Mouse (Mus musculus): ENCODE results near the gene Gm20661. TPM values are rescaled to one million over a fixed set of nuclear protein-coding genes. Genes with fewer than 3 reads are reported as not detected.

Gm20661 gene
- polyA plus RNA-seq, 1 experiment = not detected

DNA sequence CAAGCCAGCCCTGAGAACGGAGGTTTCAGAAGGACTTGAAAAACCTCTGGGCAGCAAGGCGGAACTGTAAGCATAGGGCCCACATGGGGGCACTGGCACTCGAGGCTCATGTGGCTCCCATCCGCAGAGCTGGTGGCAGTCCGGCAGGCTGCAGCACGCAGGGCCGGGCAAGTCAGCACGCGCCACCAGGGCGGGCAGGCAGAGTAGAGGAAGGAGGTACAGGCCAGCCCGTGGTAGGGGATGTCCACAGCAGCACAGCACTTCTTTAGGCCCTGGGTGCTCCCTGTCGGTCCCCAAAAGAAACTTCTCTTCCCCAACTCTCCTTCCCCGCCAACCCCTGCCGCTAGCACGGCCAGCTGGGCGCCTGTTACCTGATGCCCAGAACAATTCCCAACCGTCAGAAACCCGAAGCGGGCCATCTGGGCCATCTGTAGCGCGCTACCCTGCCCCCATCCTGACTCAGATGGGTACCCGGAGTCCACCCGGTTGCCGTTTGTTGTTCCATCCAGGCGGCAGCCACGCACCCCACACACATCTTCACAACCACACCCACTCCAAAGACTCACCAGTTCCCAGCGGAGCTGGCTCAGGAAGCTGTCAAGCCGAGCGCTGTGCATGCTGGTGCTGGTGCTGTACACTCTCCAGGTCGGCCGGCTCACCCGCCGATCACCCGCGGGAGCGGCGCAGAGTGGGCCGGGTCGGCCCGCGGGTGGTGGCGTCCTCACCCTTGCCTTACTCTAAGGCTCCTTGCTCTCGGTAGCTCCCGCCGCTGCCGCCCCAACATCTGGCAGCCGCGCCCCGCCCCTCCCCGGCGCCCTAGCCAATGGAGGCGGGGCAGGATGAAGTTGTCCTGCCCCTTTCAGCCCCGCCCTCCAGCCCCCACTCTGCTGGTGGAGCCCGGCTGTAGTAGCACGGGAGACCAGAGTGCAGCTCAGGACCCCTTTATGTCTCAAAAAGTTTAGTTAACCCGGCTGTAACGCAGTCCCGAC is 2.6 kb downstream of the Gm20661 start, which contains the start of gene Inka1:
Inka1 (minus strand) TSS at position 749 of the 989 bp plus-strand sequence.
- Histone ChIP-seq H3K4me3 (peak within 1 kb of the TSS; percentile 26), H3K79me2 (ENCODE audit: control insufficient read depth, insufficient read depth) (no peaks in the 10 kb centered on the region), H3K36me3 (ENCODE audit: control insufficient read depth, insufficient read depth) (no peaks in the 10 kb centered on the region), H3ac (ENCODE audit: control insufficient read depth, insufficient read length) (peak within 1 kb of the TSS; percentile 9), H3K27me3 (ENCODE audit: control insufficient read depth, insufficient read depth, insufficient read length) (no peaks in the 10 kb centered on the region), H3K4me2 (ENCODE audit: low read depth) (peak within 1 kb of the TSS; percentile 83)
- peak; percentile 61 for TF ChIP-seq POLR2A (IDR thresholded peaks at IDR 0.05; ENCODE audit: insufficient read length, low read depth)
- TF ChIP-seq SRF (IDR thresholded peaks at IDR 0.05; ENCODE audit: control insufficient read depth, insufficient read length, low read depth) = no peak

DNA sequence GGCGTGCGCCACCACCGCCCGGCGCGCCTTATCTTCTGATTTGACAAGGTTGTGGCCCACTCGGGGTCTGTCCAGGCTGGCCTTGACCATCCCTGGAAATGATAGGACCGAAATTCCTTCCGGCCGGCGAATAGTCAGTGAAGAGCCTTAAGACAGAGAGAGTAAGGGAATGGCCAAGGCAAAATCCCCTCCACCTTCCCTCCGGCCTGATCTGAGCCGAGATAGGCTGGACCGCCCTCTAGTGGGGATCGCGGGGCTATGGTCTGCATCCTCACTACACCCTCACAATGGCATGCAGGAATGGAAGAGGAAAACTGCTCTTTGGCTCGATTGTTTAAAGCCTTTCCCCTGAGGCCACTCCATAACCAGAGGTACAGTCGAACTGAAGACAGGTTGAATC is 3.5 kb downstream of the Gm20661 start:
- H3K4me2 ChIP-seq (ENCODE audit: low read depth) = peak overlapping the region; percentile 83
- H3K36me3 ChIP-seq (ENCODE audit: control insufficient read depth, insufficient read depth) = no peaks in the 10 kb centered on the region
- H3ac ChIP-seq (ENCODE audit: control insufficient read depth, insufficient read length) = no peak overlapping the region
- peak overlapping the region; percentile 26 for H3K4me3 ChIP-seq
- TF ChIP-seq POLR2AphosphoS2 (IDR thresholded peaks at IDR 0.05; ENCODE audit: insufficient read length, low read depth) (no peak), E2F4 (IDR thresholded peaks at IDR 0.05; ENCODE audit: insufficient read depth) (no peak), POLR2A (IDR thresholded peaks at IDR 0.05; ENCODE audit: insufficient read length, low read depth) (no peak), MYOG (IDR thresholded peaks at IDR 0.05; ENCODE audit: control insufficient read depth in 1 of 3, insufficient read depth in 1 of 3, insufficient read length in 2 of 3, low read depth in 2 of 3) (no peak), CEBPB (IDR thresholded peaks at IDR 0.05; ENCODE audit: insufficient read depth, poor library complexity, severe bottlenecking) (no peak), REST (IDR thresholded peaks at IDR 0.05; ENCODE audit: insufficient read depth, insufficient read length) (no peak), MAX (IDR thresholded peaks at IDR 0.05; ENCODE audit: low read depth) (no peak), TCF3 (IDR thresholded peaks at IDR 0.05; ENCODE audit: insufficient read length, low read depth) (no peak), USF1 (IDR thresholded peaks at IDR 0.05; ENCODE audit: low read depth) (no peak)
- no peaks in the 10 kb centered on the region for H3K79me2 ChIP-seq (ENCODE audit: control insufficient read depth, insufficient read depth)
- H3K27me3 ChIP-seq (ENCODE audit: control insufficient read depth, insufficient read depth, insufficient read length) = no peaks in the 10 kb centered on the region

DNA sequence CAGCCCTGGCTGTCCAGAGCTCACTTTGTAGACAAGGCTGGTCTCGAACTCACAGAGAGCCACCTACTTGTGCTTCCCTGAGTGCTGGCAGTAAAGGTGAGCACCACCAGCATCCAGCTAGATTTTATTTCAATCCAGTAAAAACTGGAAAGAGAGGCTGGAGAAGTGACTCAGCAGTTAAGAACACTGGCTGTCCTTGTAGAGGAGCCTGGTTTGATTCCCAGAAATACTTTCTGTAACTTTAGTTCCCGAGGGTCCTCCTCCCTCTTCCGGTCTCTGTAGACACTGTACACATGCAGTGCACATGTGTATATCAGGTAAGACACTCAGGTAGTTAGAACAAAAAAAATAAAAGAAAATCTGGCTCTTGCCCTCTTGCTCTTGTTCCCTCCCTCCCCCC is 5.1 kb downstream of the Gm20661 start:
- no peak for TF ChIP-seq MYOG (IDR thresholded peaks at IDR 0.05; ENCODE audit: control insufficient read depth in 1 of 3, insufficient read depth in 1 of 3, insufficient read length in 2 of 3, low read depth in 2 of 3)
- no peak for TF ChIP-seq E2F4 (IDR thresholded peaks at IDR 0.05; ENCODE audit: insufficient read depth)
- no peak for TF ChIP-seq POLR2AphosphoS2 (IDR thresholded peaks at IDR 0.05; ENCODE audit: insufficient read length, low read depth)
- TF ChIP-seq MAX (IDR thresholded peaks at IDR 0.05; ENCODE audit: low read depth) = no peak
- TF ChIP-seq SRF (IDR thresholded peaks at IDR 0.05; ENCODE audit: control insufficient read depth, insufficient read length, low read depth) = no peak
- no peak for TF ChIP-seq TCF3 (IDR thresholded peaks at IDR 0.05; ENCODE audit: insufficient read length, low read depth)
- TF ChIP-seq USF1 (IDR thresholded peaks at IDR 0.05; ENCODE audit: low read depth) = no peak
- TF ChIP-seq TCF12 (IDR thresholded peaks at IDR 0.05; ENCODE audit: insufficient read depth, poor library complexity, severe bottlenecking) = no peak
- TF ChIP-seq CEBPB (IDR thresholded peaks at IDR 0.05; ENCODE audit: insufficient read depth, poor library complexity, severe bottlenecking) = no peak
- no peak for TF ChIP-seq REST (IDR thresholded peaks at IDR 0.05; ENCODE audit: insufficient read depth, insufficient read length)
- TF ChIP-seq POLR2A (IDR thresholded peaks at IDR 0.05; ENCODE audit: insufficient read length, low read depth) = no peak
- no peaks in the 10 kb centered on the region for H3K36me3 ChIP-seq (ENCODE audit: control insufficient read depth, insufficient read depth)
- no peak overlapping the region for H3ac ChIP-seq (ENCODE audit: control insufficient read depth, insufficient read length)
- H3K79me2 ChIP-seq (ENCODE audit: control insufficient read depth, insufficient read depth) = no peaks in the 10 kb centered on the region
- H3K27me3 ChIP-seq (ENCODE audit: control insufficient read depth, insufficient read depth, insufficient read length) = peaks cover 4% of the 10 kb centered on the region
- no peak overlapping the region for H3K4me2 ChIP-seq (ENCODE audit: low read depth)
- no peak overlapping the region for H3K4me3 ChIP-seq

DNA sequence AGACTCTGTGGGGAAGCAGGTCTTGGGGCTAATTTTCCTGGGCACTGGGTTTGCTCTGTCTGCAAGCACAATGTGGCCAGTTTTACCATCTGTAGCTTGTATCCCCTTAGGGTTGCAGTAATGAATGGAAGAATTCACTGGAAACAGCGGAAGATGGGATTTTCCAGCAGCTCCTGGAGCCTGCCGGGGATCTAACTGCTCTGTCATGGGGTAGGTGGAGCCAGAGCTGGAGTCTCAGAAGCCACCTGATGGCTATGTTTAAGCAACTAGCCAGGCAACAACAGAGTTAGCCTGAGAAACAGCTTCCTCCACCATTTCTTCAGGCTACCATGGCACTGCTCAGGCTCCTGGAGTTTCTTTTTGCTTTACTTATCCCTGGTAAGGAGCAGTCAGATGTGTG is 9.3 kb downstream of the Gm20661 start, which contains the start of gene Cdhr4:
Cdhr4 (plus strand) TSS at position 301 of the 400 bp plus-strand sequence.
- Histone ChIP-seq H3ac (ENCODE audit: control insufficient read depth, insufficient read length) (no peak within 1 kb of the TSS), H3K36me3 (ENCODE audit: control insufficient read depth, insufficient read depth) (no peaks in the 10 kb centered on the region), H3K4me2 (ENCODE audit: low read depth) (no peak within 1 kb of the TSS), H3K4me3 (no peak within 1 kb of the TSS), H3K79me2 (ENCODE audit: control insufficient read depth, insufficient read depth) (no peaks in the 10 kb centered on the region), H3K27me3 (ENCODE audit: control insufficient read depth, insufficient read depth, insufficient read length) (peaks cover 14% of the 10 kb centered on the region)
- no peak for TF ChIP-seq POLR2A (IDR thresholded peaks at IDR 0.05; ENCODE audit: insufficient read length, low read depth)
- TF ChIP-seq E2F4 (IDR thresholded peaks at IDR 0.05; ENCODE audit: insufficient read depth) = no peak
- TF ChIP-seq USF1 (IDR thresholded peaks at IDR 0.05; ENCODE audit: low read depth) = no peak
- no peak for TF ChIP-seq POLR2AphosphoS2 (IDR thresholded peaks at IDR 0.05; ENCODE audit: insufficient read length, low read depth)
- no peak for TF ChIP-seq MAX (IDR thresholded peaks at IDR 0.05; ENCODE audit: low read depth)
- no peak for TF ChIP-seq TCF3 (IDR thresholded peaks at IDR 0.05; ENCODE audit: insufficient read length, low read depth)
- TF ChIP-seq TCF12 (IDR thresholded peaks at IDR 0.05; ENCODE audit: insufficient read depth, poor library complexity, severe bottlenecking) = no peak
- no peak for TF ChIP-seq REST (IDR thresholded peaks at IDR 0.05; ENCODE audit: insufficient read depth, insufficient read length)
- no peak for TF ChIP-seq MYOG (IDR thresholded peaks at IDR 0.05; ENCODE audit: control insufficient read depth in 1 of 3, insufficient read depth in 1 of 3, insufficient read length in 2 of 3, low read depth in 2 of 3)
- no peak for TF ChIP-seq CEBPB (IDR thresholded peaks at IDR 0.05; ENCODE audit: insufficient read depth, poor library complexity, severe bottlenecking)
- TF ChIP-seq MYOD1 (IDR thresholded peaks at IDR 0.05; ENCODE audit: control insufficient read depth in 1 of 3, insufficient read length in 2 of 3, low read depth in 2 of 3) = no peak
- no peak for TF ChIP-seq SRF (IDR thresholded peaks at IDR 0.05; ENCODE audit: control insufficient read depth, insufficient read length, low read depth)

All from myocyte (in vitro differentiated cells).